Mouse (Mus musculus): Measurements from ENCODE around the gene Rnf24. TPM values are rescaled to one million over a fixed set of nuclear protein-coding genes. Genes with fewer than 3 reads are reported as not detected.
A peak's percentile ranks its signal among the peaks of the same experiment; 100 is the strongest.

The Rnf24 gene
- polyA plus RNA-seq, 1 experiment, result not detected

GRCm38 (mm10) chr2:131373656-131374055 is 21.0 kb upstream of the Rnf24 start:
- Histone ChIP-seq H3K27me3 (ENCODE audit: control insufficient read depth) (peaks cover 3% of the 10 kb centered on the region; the same call in 1 of the 2 replicates), H3K9me3 (ENCODE audit: control insufficient read depth, low read length) (no peaks in the 10 kb centered on the region), H3K4me3 (replicated peaks) (no peak overlapping the region), H3K36me3 (ENCODE audit: control insufficient read depth) (no peaks in the 10 kb centered on the region), H3K4me1 (ENCODE audit: control insufficient read depth) (no peaks in the 10 kb centered on the region)
- TF ChIP-seq TAL1 (IDR thresholded peaks at IDR 0.05; ENCODE audit: low read length) (no peak), GATA1 (IDR thresholded peaks at IDR 0.05; ENCODE audit: low read length) (no peak)

- H3K9me3 ChIP-seq (ENCODE audit: control insufficient read depth, low read length), result no peaks in the 10 kb centered on the region
- TF ChIP-seq TAL1 (IDR thresholded peaks at IDR 0.05; ENCODE audit: low read length) (no peak), GATA1 (IDR thresholded peaks at IDR 0.05; ENCODE audit: low read length) (no peak)
- no peaks in the 10 kb centered on the region for H3K36me3 ChIP-seq (ENCODE audit: control insufficient read depth)
- no peaks in the 10 kb centered on the region for H3K4me1 ChIP-seq (ENCODE audit: control insufficient read depth)
- H3K4me3 ChIP-seq (replicated peaks), result no peak overlapping the region
- peaks cover 4% of the 10 kb centered on the region; the same call in 1 of the 2 replicates for H3K27me3 ChIP-seq (ENCODE audit: control insufficient read depth)
Measured at GRCm38 (mm10) chr2:131372276-131372877, 19.7 kb upstream of the Rnf24 start.

GRCm38 (mm10) chr2:131371811-131372210 is 19.1 kb upstream of the Rnf24 start:
- Histone ChIP-seq H3K9me3 (ENCODE audit: control insufficient read depth, low read length) (no peaks in the 10 kb centered on the region), H3K4me1 (ENCODE audit: control insufficient read depth) (no peaks in the 10 kb centered on the region), H3K36me3 (ENCODE audit: control insufficient read depth) (no peaks in the 10 kb centered on the region), H3K4me3 (replicated peaks) (no peak overlapping the region), H3K27me3 (ENCODE audit: control insufficient read depth) (peaks cover 4% of the 10 kb centered on the region; the same call in 1 of the 2 replicates)
- TF ChIP-seq TAL1 (IDR thresholded peaks at IDR 0.05; ENCODE audit: low read length), result no peak
- TF ChIP-seq GATA1 (IDR thresholded peaks at IDR 0.05; ENCODE audit: low read length), result no peak

GRCm38 (mm10) chr2:131370828-131371227 is 18.1 kb upstream of the Rnf24 start:
- Histone ChIP-seq H3K36me3 (ENCODE audit: control insufficient read depth) (no peaks in the 10 kb centered on the region), H3K4me1 (ENCODE audit: control insufficient read depth) (no peaks in the 10 kb centered on the region), H3K4me3 (replicated peaks) (no peak overlapping the region), H3K27me3 (ENCODE audit: control insufficient read depth) (peaks cover 4% of the 10 kb centered on the region; the same call in 1 of the 2 replicates), H3K9me3 (ENCODE audit: control insufficient read depth, low read length) (no peaks in the 10 kb centered on the region)
- no peak for TF ChIP-seq GATA1 (IDR thresholded peaks at IDR 0.05; ENCODE audit: low read length)
- TF ChIP-seq TAL1 (IDR thresholded peaks at IDR 0.05; ENCODE audit: low read length), result no peak

GRCm38 (mm10) chr2:131364689-131365088 is 12.0 kb upstream of the Rnf24 start:
- Histone ChIP-seq H3K9me3 (ENCODE audit: control insufficient read depth, low read length) (no peaks in the 10 kb centered on the region), H3K4me3 (replicated peaks) (no peak overlapping the region), H3K4me1 (ENCODE audit: control insufficient read depth) (no peaks in the 10 kb centered on the region), H3K27me3 (ENCODE audit: control insufficient read depth) (peaks cover 4% of the 10 kb centered on the region; the same call in 1 of the 2 replicates), H3K36me3 (ENCODE audit: control insufficient read depth) (no peaks in the 10 kb centered on the region)
- TF ChIP-seq TAL1 (IDR thresholded peaks at IDR 0.05; ENCODE audit: low read length) (no peak), GATA1 (IDR thresholded peaks at IDR 0.05; ENCODE audit: low read length) (no peak)

GRCm38 (mm10) chr2:131358481-131358880 is 5.8 kb upstream of the Rnf24 start:
- TF ChIP-seq TAL1 (IDR thresholded peaks at IDR 0.05; ENCODE audit: low read length) (no peak), GATA1 (IDR thresholded peaks at IDR 0.05; ENCODE audit: low read length) (no peak)
- Histone ChIP-seq H3K36me3 (ENCODE audit: control insufficient read depth) (no peaks in the 10 kb centered on the region), H3K4me1 (ENCODE audit: control insufficient read depth) (peaks cover 2% of the 10 kb centered on the region), H3K27me3 (ENCODE audit: control insufficient read depth) (peaks cover 11% of the 10 kb centered on the region), H3K4me3 (replicated peaks) (no peak overlapping the region), H3K9me3 (ENCODE audit: control insufficient read depth, low read length) (no peaks in the 10 kb centered on the region)

GRCm38 (mm10) chr2:131354049-131354448 is 1.4 kb upstream of the Rnf24 start:
- Histone ChIP-seq H3K4me3 (replicated peaks) (no peak overlapping the region), H3K36me3 (ENCODE audit: control insufficient read depth) (no peaks in the 10 kb centered on the region), H3K27me3 (ENCODE audit: control insufficient read depth) (peaks cover 25% of the 10 kb centered on the region), H3K9me3 (ENCODE audit: control insufficient read depth, low read length) (no peaks in the 10 kb centered on the region), H3K4me1 (ENCODE audit: control insufficient read depth) (peaks cover 24% of the 10 kb centered on the region)
- TF ChIP-seq GATA1 (IDR thresholded peaks at IDR 0.05; ENCODE audit: low read length) (no peak), TAL1 (IDR thresholded peaks at IDR 0.05; ENCODE audit: low read length) (no peak)

- Histone ChIP-seq H3K27me3 (ENCODE audit: control insufficient read depth) (peaks cover 25% of the 10 kb centered on the region), H3K9me3 (ENCODE audit: control insufficient read depth, low read length) (no peaks in the 10 kb centered on the region), H3K4me3 (replicated peaks) (peak overlapping the region; percentile 85), H3K36me3 (ENCODE audit: control insufficient read depth) (no peaks in the 10 kb centered on the region), H3K4me1 (ENCODE audit: control insufficient read depth) (peaks cover 24% of the 10 kb centered on the region)
- TF ChIP-seq GATA1 (IDR thresholded peaks at IDR 0.05; ENCODE audit: low read length), result no peak
- TF ChIP-seq TAL1 (IDR thresholded peaks at IDR 0.05; ENCODE audit: low read length), result no peak
Measured at GRCm38 (mm10) chr2:131353564-131353915, 848 bp upstream of the Rnf24 start.

- peaks cover 25% of the 10 kb centered on the region for H3K27me3 ChIP-seq (ENCODE audit: control insufficient read depth)
- no peaks in the 10 kb centered on the region for H3K36me3 ChIP-seq (ENCODE audit: control insufficient read depth)
- peak overlapping the region; percentile 85 for H3K4me3 ChIP-seq (replicated peaks)
- H3K4me1 ChIP-seq (ENCODE audit: control insufficient read depth), result peaks cover 24% of the 10 kb centered on the region
- TF ChIP-seq TAL1 (IDR thresholded peaks at IDR 0.05; ENCODE audit: low read length) (no peak), GATA1 (IDR thresholded peaks at IDR 0.05; ENCODE audit: low read length) (no peak)
- no peaks in the 10 kb centered on the region for H3K9me3 ChIP-seq (ENCODE audit: control insufficient read depth, low read length)
Measured at GRCm38 (mm10) chr2:131351968-131352746, 535 bp downstream of the Rnf24 start.
